Mouse (Mus musculus) spleen, adult 2 months (tissue): Measurements from ENCODE around the gene Brwd1. TPM values are rescaled to one million over a fixed set of nuclear protein-coding genes. Genes with fewer than 3 reads are reported as not detected.

Experiments
- DNase-seq, 2 experiments: peaks; one replicate each; pipeline versions ENCODE4 v3.0.0 to v3.0.0-alpha.2; 2012 to 2021; ENCODE audit warnings: low spot score in 2 of 2, low read depth in 1 of 2
- H3K27ac ChIP-seq: fragments of 200-500 bp; 2 replicates; pipeline ENCODE4 v1.5.1; 2012; ENCODE audit warnings: low read length, inconsistent platforms; ENCODE audit not compliant: insufficient read depth
- H3K27me3 ChIP-seq: fragments of 200-500 bp; 2 replicates; pipeline ENCODE4 v1.6.1; 2012; ENCODE audit warnings: mild to moderate bottlenecking, moderate library complexity, low read length, inconsistent platforms; ENCODE audit not compliant: control insufficient read depth, insufficient read depth
- H3K36me3 ChIP-seq: fragments of 200-500 bp; 2 replicates; pipeline ENCODE4 v1.6.1; 2012; ENCODE audit warnings: mild to moderate bottlenecking, low read length, inconsistent platforms; ENCODE audit not compliant: control insufficient read depth, insufficient read depth
- H3K4me1 ChIP-seq: fragments of 200-500 bp; 2 replicates; pipeline ENCODE4 v1.6.1; 2011; ENCODE audit warnings: inconsistent platforms; ENCODE audit not compliant: control insufficient read depth, insufficient read depth, insufficient read length
- H3K4me3 ChIP-seq: fragments of 200-500 bp; 2 replicates; pipeline ENCODE4 v1.5.1; 2011; ENCODE audit warnings: mild to moderate bottlenecking, inconsistent platforms; ENCODE audit not compliant: insufficient read depth, insufficient read length; ENCODE audit errors: extremely low read depth
- CTCF ChIP-seq: fragments of 200-500 bp; IDR thresholded peaks from 2 replicates; pipeline ENCODE4 v1.5.1; 2011; ENCODE audit warnings: mild to moderate bottlenecking, inconsistent platforms; ENCODE audit not compliant: insufficient read depth, insufficient read length, insufficient replicate concordance; ENCODE audit errors: extremely low read depth
- POLR2A ChIP-seq: fragments of 200-500 bp; IDR thresholded peaks from 2 replicates; pipeline ENCODE4 v1.6.1; 2011; ENCODE audit warnings: low read depth, low read length, inconsistent platforms
- WGBS: fragments of 180-500 bp; shearing (Covaris S2); methylation state at CpG from one replicate; pipeline ENCODE4 v1.1.7; 2018; 5-methylcytosine and 5-hydroxymethylcytosine counted together
- polyA plus RNA-seq: library from polyadenylated mRNA; depleted of rRNA; stranded (reverse); fragments of >200 nt; gene quantifications from 2 replicates; pipeline ENCODE4 v1.2.3, GENCODE M21; 2012; rRNA removed

The Brwd1 gene
- polyA plus RNA-seq, 1 experiment, result 32.8 TPM

GRCm38 (mm10) chr16:95943186-95943585 lies 139.1 kb downstream of the Brwd1 start:
- DNase-seq, result no peak
- TF ChIP-seq POLR2A (no peak), CTCF (no peak)
- H3K27ac ChIP-seq, result no peak overlapping the region
- H3K27me3 ChIP-seq, result no peaks in the 10 kb centered on the region
- no peaks in the 10 kb centered on the region for H3K36me3 ChIP-seq
- no peak overlapping the region for H3K4me3 ChIP-seq
- no peaks in the 10 kb centered on the region for H3K4me1 ChIP-seq
- WGBS, result 91% methylated on average over 6 of the region's 6 CpGs

Other genes with a start within 250 kb of the Brwd1 start
- gene Psmg1, start 91.6 kb downstream of the Brwd1 start, polyA plus RNA-seq, result 7.8 and 8.6 TPM in 2 replicates
- gene Hmgn1, start 45.2 kb upstream of the Brwd1 start, polyA plus RNA-seq, result 19.0 and 19.9 TPM in 2 replicates
- 28.4 and 38.1 TPM in 2 replicates for gene Wrb, start 62.9 kb upstream of the Brwd1 start, polyA plus RNA-seq
- 0.09 and 0.14 TPM in 2 replicates for gene Lca5l, start 109.7 kb upstream of the Brwd1 start, polyA plus RNA-seq
- 1.2 and 1.9 TPM in 2 replicates for gene Sh3bgr, start 117.9 kb upstream of the Brwd1 start, polyA plus RNA-seq
- 0.07 and 0.13 TPM in 2 replicates for gene B3galt5, start 153.3 kb upstream of the Brwd1 start, polyA plus RNA-seq